Mouse (Mus musculus): ENCODE data around the gene Map2k7. TPM values are rescaled to one million over a fixed set of nuclear protein-coding genes. Genes with fewer than 3 reads are reported as not detected.

Map2k7 gene
- total and polyA plus RNA-seq, 2 experiments from 2014 or later, result 21.0 to 36.8 TPM

DNA sequence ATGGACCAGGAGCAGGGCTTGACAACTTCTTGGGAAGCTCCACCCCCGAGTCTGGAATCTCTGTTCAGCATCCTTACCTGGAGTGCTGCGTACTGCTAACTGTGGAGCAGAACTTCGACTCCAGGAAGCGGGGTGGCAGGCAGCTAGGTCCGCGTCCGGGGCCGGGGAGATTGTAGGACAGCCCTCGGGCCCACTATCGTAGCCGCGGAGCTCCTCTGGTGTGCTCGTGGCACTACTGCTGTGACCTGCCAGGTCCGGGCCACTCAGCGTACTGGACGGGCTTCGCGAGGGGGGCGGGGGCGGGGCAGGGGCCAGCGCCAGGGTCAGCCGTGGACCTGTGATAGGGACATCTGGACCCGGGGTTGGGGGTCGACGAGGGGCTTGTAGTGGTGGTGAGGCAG, 25.7 kb upstream of the Map2k7 start:
- Histone ChIP-seq H3K9me3 (replicated peaks; ENCODE audit: control insufficient read depth, low read length) (no peaks in the 10 kb centered on the region), H3K4me2 (ENCODE audit: low read depth, low read length) (peak overlapping the region; percentile 57), H3K4me3 (ENCODE audit: low read depth, low read length) (peak overlapping the region; percentile 41), H3K27me3 (ENCODE audit: control insufficient read depth, insufficient read depth, low read length) (peaks cover 51% of the 10 kb centered on the region), H3K27ac (ENCODE audit: low read depth) (no peak overlapping the region), H3K4me1 (ENCODE audit: control insufficient read depth, insufficient read depth) (peaks cover 22% of the 10 kb centered on the region), H3K36me3 (replicated peaks; ENCODE audit: control insufficient read depth, insufficient read depth, low read length) (no peaks in the 10 kb centered on the region), H3K9ac (replicated peaks; ENCODE audit: low read depth, low read length) (no peak overlapping the region)
- peak; percentile 8; the same call in 1 of the 2 replicates for ATAC-seq (ENCODE audit: insufficient read depth, low read depth)
- DNase-seq (ENCODE audit: low spot score), result no peak
- WGBS, result 2% methylated on average over 25 of the region's 25 CpGs
- TF ChIP-seq EP300 (IDR thresholded peaks at IDR 0.05; ENCODE audit: low read depth) (no peak), CTCF (IDR thresholded peaks at IDR 0.05; ENCODE audit: low read depth) (no peak)

DNA sequence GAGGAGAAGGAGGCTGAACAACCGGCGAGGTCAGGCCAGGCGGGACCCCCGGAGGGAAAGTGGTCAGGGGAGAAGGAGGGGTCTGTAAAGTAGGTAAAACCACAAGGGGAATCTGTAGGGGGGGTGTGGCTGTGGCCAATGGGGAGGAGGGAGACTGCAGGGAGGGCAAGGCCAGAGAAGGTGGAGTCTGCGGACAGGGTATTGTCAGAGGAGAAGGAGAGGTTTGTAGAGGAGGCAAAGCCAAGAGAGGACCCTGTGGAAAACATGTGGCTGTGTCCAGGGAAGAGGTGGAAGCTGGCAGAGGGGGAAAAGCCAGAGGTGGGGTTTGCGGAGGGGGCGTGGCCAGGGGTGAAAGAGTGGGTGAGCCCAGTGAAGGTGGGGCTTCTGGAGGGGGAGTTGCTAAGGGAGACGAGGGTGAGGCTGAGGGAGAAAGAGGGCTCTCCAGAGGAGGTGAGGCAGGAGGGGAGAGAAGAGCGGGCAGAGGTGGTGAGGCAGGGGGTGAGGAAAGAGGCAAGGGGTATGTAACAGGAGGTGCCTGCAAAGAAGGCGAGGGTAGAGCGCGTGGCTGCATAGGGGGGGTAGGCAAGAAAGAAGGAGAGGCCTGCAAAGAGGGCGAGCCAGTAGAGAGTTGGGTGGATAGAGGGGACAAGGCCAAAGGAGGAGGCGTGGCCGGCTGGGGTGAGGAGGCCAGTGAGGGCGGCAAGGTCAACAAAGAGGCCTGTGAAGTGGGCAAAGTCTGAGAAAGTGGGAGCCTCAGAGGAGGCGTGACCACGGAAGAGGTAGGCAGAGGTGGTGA, 25.1 kb upstream of the Map2k7 start:
- ATAC-seq (ENCODE audit: insufficient read depth, low read depth) (peak; percentile 18), DNase-seq (ENCODE audit: low spot score) (no peak)
- H3K27me3 ChIP-seq (ENCODE audit: control insufficient read depth, insufficient read depth, low read length), result peaks cover 57% of the 10 kb centered on the region
- no peak overlapping the region for H3K27ac ChIP-seq (ENCODE audit: low read depth)
- no peaks in the 10 kb centered on the region for H3K9me3 ChIP-seq (replicated peaks; ENCODE audit: control insufficient read depth, low read length)
- peaks cover 22% of the 10 kb centered on the region for H3K4me1 ChIP-seq (ENCODE audit: control insufficient read depth, insufficient read depth)
- H3K9ac ChIP-seq (replicated peaks; ENCODE audit: low read depth, low read length), result no peak overlapping the region
- no peaks in the 10 kb centered on the region for H3K36me3 ChIP-seq (replicated peaks; ENCODE audit: control insufficient read depth, insufficient read depth, low read length)
- WGBS, result 8% methylated on average over 18 of the region's 18 CpGs
- peak overlapping the region; percentile 57 for H3K4me2 ChIP-seq (ENCODE audit: low read depth, low read length)
- peak overlapping the region; percentile 41 for H3K4me3 ChIP-seq (ENCODE audit: low read depth, low read length)
- TF ChIP-seq EP300 (IDR thresholded peaks at IDR 0.05; ENCODE audit: low read depth) (no peak), CTCF (IDR thresholded peaks at IDR 0.05; ENCODE audit: low read depth) (no peak)

DNA sequence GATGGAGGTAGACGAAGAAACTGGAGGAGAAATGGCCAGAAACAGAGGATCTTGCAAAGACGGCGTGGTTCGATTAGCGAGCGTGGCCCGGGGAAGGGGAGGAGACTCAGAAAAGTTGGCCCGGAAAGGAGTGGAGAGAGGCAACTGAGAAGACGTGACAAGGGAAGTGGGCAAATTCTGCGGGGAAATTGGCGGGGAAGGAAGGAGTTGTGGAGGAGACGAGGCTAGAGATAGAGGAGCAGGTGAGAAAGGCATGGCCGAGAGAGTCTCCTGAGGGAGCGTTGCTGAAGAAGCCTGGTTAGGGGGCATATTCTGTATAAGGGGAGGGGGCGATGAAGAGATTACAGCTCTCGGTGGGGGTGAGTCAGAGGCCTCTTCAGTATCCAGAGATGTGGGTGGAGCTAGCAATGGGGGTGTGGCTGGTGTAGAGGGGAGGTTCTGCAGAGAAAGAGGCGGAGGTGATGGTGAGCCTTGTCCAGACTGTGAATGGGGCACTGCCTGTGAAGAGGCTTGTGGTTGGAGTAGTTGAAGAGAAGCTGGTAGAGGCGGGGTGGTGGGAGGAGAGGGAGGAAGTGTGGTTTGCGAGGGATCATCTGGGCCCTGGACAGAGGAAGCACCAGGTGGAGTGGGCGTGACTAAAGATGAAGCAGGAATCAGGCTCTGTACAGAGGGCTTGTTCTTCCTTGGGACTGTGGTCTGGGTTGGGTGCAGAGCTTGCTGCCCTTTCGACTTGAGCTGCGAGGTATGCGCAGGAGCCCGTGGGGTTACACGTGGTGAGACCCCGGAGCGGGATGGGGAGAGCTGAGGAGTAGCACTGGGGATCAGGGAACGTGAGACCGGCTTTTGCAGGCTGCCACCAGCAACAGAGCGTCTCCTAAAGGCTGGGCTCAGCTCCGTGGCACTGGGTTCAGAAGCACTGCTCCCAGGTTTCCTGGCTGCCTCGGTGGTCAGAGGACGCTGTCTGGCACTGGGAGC, 24.2 kb upstream of the Map2k7 start:
- DNase-seq (ENCODE audit: low spot score) (no peak), ATAC-seq (ENCODE audit: insufficient read depth, low read depth) (peak; percentile 31; the same call in 1 of the 2 replicates)
- WGBS, result 9% methylated on average over 33 of the region's 33 CpGs
- peak overlapping the region; percentile 41 for H3K4me3 ChIP-seq (ENCODE audit: low read depth, low read length)
- H3K9me3 ChIP-seq (replicated peaks; ENCODE audit: control insufficient read depth, low read length), result no peaks in the 10 kb centered on the region
- H3K9ac ChIP-seq (replicated peaks; ENCODE audit: low read depth, low read length), result no peak overlapping the region
- H3K27ac ChIP-seq (ENCODE audit: low read depth), result no peak overlapping the region
- peak overlapping the region; percentile 57 for H3K4me2 ChIP-seq (ENCODE audit: low read depth, low read length)
- H3K4me1 ChIP-seq (ENCODE audit: control insufficient read depth, insufficient read depth), result peaks cover 22% of the 10 kb centered on the region
- H3K36me3 ChIP-seq (replicated peaks; ENCODE audit: control insufficient read depth, insufficient read depth, low read length), result no peaks in the 10 kb centered on the region
- no peak for TF ChIP-seq EP300 (IDR thresholded peaks at IDR 0.05; ENCODE audit: low read depth)
- no peak for TF ChIP-seq CTCF (IDR thresholded peaks at IDR 0.05; ENCODE audit: low read depth)
- H3K27me3 ChIP-seq (ENCODE audit: control insufficient read depth, insufficient read depth, low read length), result peaks cover 57% of the 10 kb centered on the region

DNA sequence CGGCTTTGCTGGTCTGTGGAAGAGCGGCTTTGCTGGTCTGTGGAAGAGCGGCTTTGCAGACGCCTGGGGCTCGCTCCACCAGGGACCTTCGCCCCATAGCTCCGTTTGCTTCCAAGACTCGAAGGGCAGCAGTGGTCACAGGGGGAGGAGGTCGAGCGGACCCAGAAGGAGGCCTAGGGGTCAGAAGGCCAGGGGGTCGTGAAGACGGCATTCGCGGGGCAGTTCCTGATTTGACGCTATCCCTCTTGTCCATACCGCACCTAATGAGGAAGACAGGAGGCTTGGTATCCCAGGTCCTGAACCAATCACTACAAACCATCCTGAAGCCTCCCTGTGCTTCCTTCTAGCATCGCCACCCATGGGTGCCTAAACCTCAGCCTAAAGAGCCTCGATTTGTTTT, 22.2 kb upstream of the Map2k7 start:
- ATAC-seq (ENCODE audit: insufficient read depth, low read depth), result no peak
- no peak overlapping the region for H3K27ac ChIP-seq (ENCODE audit: low read depth)
- TF ChIP-seq EP300 (IDR thresholded peaks at IDR 0.05; ENCODE audit: low read depth) (no peak), CTCF (IDR thresholded peaks at IDR 0.05; ENCODE audit: low read depth) (no peak)
- 15% methylated on average over 18 of the region's 18 CpGs for WGBS
- H3K36me3 ChIP-seq (replicated peaks; ENCODE audit: control insufficient read depth, insufficient read depth, low read length), result no peaks in the 10 kb centered on the region
- peaks cover 57% of the 10 kb centered on the region for H3K27me3 ChIP-seq (ENCODE audit: control insufficient read depth, insufficient read depth, low read length)
- no peak overlapping the region for H3K9ac ChIP-seq (replicated peaks; ENCODE audit: low read depth, low read length)
- H3K4me2 ChIP-seq (ENCODE audit: low read depth, low read length), result peak overlapping the region; percentile 75; the same call in 1 of the 2 replicates
- H3K4me3 ChIP-seq (ENCODE audit: low read depth, low read length), result peak overlapping the region; percentile 53
- DNase-seq (ENCODE audit: low spot score), result no peak
- H3K9me3 ChIP-seq (replicated peaks; ENCODE audit: control insufficient read depth, low read length), result no peaks in the 10 kb centered on the region
- H3K4me1 ChIP-seq (ENCODE audit: control insufficient read depth, insufficient read depth), result peaks cover 22% of the 10 kb centered on the region

DNA sequence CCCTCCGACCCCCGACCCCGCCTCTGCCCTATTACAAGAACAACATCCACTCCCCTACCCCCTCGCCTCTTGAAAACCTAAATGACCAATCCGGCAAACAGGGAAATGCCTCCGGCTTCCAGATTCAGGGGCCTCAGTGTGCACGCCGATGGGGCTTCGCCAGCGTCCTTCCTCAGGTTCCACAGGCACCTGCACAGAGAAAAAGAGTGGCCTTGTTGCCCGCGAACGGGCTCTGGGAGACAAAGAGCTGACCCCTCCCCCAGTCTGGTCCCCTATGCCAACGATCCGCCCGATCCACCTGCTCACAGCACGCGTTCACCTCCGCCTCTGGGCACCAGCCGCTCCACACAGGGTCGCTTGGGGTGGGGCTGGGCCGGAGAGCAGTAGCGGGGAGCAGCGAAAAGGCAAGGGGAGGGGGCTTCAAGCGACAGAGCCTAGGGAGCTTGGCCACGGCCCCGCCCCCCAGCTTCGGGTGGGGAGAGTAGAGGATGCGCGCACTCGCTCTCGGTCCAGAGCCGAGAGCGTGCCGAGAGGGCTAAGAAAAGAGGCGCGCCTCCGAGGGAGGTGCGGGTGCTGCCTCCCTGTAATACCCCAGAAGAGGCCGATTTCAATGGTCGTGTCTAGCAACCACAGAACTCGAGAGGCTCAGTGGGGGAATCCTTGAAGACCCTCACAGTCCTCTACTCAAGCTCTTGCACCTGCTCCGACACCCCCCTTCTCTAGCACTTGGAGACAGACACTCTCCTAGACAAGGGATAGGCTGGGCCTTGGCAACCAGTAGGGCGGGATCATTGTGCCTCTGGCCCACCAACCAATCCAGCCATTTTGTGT, 21.5 kb upstream of the Map2k7 start, which contains the start of gene Prr36:
Gene Prr36, minus strand, starts transcription at position 669 of the 831 bp plus-strand sequence.
- peaks cover 22% of the 10 kb centered on the region for H3K4me1 ChIP-seq (ENCODE audit: control insufficient read depth, insufficient read depth)
- peak within 1 kb of the TSS; percentile 53 for H3K4me3 ChIP-seq (ENCODE audit: low read depth, low read length)
- peak; percentile 22; the same call in 1 of the 2 replicates for ATAC-seq (ENCODE audit: insufficient read depth, low read depth)
- no peak within 1 kb of the TSS for H3K9ac ChIP-seq (replicated peaks; ENCODE audit: low read depth, low read length)
- no peak for TF ChIP-seq CTCF (IDR thresholded peaks at IDR 0.05; ENCODE audit: low read depth)
- no peak for TF ChIP-seq EP300 (IDR thresholded peaks at IDR 0.05; ENCODE audit: low read depth)
- DNase-seq (ENCODE audit: low spot score), result no peak
- H3K27ac ChIP-seq (ENCODE audit: low read depth), result no peak within 1 kb of the TSS
- no peaks in the 10 kb centered on the region for H3K9me3 ChIP-seq (replicated peaks; ENCODE audit: control insufficient read depth, low read length)
- no peaks in the 10 kb centered on the region for H3K36me3 ChIP-seq (replicated peaks; ENCODE audit: control insufficient read depth, insufficient read depth, low read length)
- 2% methylated on average over 44 of the region's 44 CpGs for WGBS
- H3K4me2 ChIP-seq (ENCODE audit: low read depth, low read length), result peak within 1 kb of the TSS; percentile 75
- H3K27me3 ChIP-seq (ENCODE audit: control insufficient read depth, insufficient read depth, low read length), result peaks cover 57% of the 10 kb centered on the region
